Mouse (Mus musculus) kidney, embryonic 14.5 days (tissue): ENCODE results near the gene Ssr4. TPM values are rescaled to one million over a fixed set of nuclear protein-coding genes. Genes with fewer than 3 reads are reported as not detected.

Experiments
- ATAC-seq: fragments of 200-750 bp; cut with Nextera tagmentation; 2 replicates; pipeline ENCODE4 v1.8.0; 2017; ENCODE audit warnings: moderate number of reproducible peaks, mild to moderate bottlenecking, moderate TSS enrichment, moderate library complexity; ENCODE audit not compliant: low FRiP score, low TSS enrichment
- H3K27ac ChIP-seq: fragments of 300-500 bp; sonication (generic); 2 replicates; pipeline ENCODE4 v1.5.1; 2014; ENCODE audit warnings: low read depth, mild to moderate bottlenecking, low read length, moderate library complexity, mixed read lengths
- H3K27me3 ChIP-seq: fragments of 300-500 bp; sonication (generic); 2 replicates; pipeline ENCODE4 v1.6.1; 2014; ENCODE audit warnings: mild to moderate bottlenecking, low read length; ENCODE audit not compliant: control insufficient read depth, insufficient read depth
- H3K36me3 ChIP-seq: fragments of 300-500 bp; sonication (generic); 2 replicates; pipeline ENCODE4 v1.6.1; 2014; ENCODE audit warnings: low read length, mixed read lengths; ENCODE audit not compliant: control insufficient read depth, insufficient read depth
- H3K4me1 ChIP-seq: fragments of 300-500 bp; sonication (generic); 2 replicates; pipeline ENCODE4 v1.6.1; 2014; ENCODE audit warnings: low read length, mixed read lengths; ENCODE audit not compliant: control insufficient read depth, insufficient read depth
- H3K4me2 ChIP-seq: fragments of 300-500 bp; sonication (generic); replicated peaks from 2 replicates; pipeline ENCODE4 v1.6.1; 2014; ENCODE audit warnings: low read depth, mild to moderate bottlenecking, low read length
- H3K4me3 ChIP-seq: fragments of 300-500 bp; sonication (generic); 2 replicates; pipeline ENCODE4 v1.5.1; 2014; ENCODE audit warnings: mild to moderate bottlenecking, low read length
- H3K9ac ChIP-seq: fragments of 300-500 bp; sonication (generic); 2 replicates; pipeline ENCODE4 v1.6.1; 2014; ENCODE audit warnings: low read depth, mild to moderate bottlenecking, low read length, moderate library complexity
- H3K9me3 ChIP-seq: fragments of 300-500 bp; sonication (generic); 2 replicates; pipeline ENCODE4 v1.6.1; 2016; ENCODE audit warnings: low read length; ENCODE audit not compliant: control insufficient read depth
- WGBS: fragments of 180-500 bp; shearing (Covaris S2); extraction: QIAGEN DNeasy Blood & Tissue Kit; methylation state at CpG from one replicate; pipeline ENCODE4 v1.1.7; 2014; 5-methylcytosine and 5-hydroxymethylcytosine counted together
- polyA plus RNA-seq: library from polyadenylated mRNA; unstranded; fragments of >200 nt; fragmentation: Nextera tagmentation; extraction: Ambion mirVana; gene quantifications from 2 replicates; pipeline ENCODE4 v1.2.1, GENCODE M21; 2014

Ssr4 gene
- polyA plus RNA-seq, 1 experiment from 2014 or later = 207 TPM

GRCm38 (mm10) chrX:73793505-73793904 is 6.7 kb downstream of the Ssr4 start:
- Histone ChIP-seq H3K4me2 (no peak overlapping the region), H3K4me3 (no peak overlapping the region), H3K9ac (no peak overlapping the region), H3K27me3 (no peaks in the 10 kb centered on the region), H3K27ac (no peak overlapping the region), H3K4me1 (no peaks in the 10 kb centered on the region), H3K9me3 (no peaks in the 10 kb centered on the region), H3K36me3 (peaks cover 16% of the 10 kb centered on the region)
- no peak for ATAC-seq
- WGBS = 67% methylated on average over 1 of the region's 1 CpGs

DNA sequence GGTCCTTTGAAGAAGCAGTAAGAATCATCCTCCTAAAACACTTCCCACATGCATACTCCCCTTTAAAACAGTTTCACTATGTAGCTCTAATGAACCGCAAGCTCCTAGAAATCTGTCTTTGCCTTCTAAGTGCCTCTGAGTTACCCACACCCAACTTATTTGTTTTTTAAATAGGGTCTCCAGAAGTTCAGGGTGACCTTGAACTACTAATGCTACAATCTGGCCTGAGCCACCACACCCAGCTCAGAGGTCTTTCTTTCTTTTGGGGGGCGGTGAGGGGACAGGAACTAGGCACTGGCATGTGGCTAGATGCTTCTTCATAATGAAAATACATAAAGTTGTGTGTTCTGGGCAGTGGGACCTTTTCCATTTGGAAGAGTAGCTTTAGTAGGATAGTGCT is 10.7 kb downstream of the Ssr4 start:
- Histone ChIP-seq H3K27me3 (no peaks in the 10 kb centered on the region), H3K36me3 (no peaks in the 10 kb centered on the region), H3K4me2 (no peak overlapping the region), H3K9me3 (no peaks in the 10 kb centered on the region), H3K4me1 (no peaks in the 10 kb centered on the region), H3K27ac (no peak overlapping the region), H3K9ac (no peak overlapping the region), H3K4me3 (no peak overlapping the region)
- no peak for ATAC-seq
- 92% methylated on average over 2 of the region's 2 CpGs for WGBS

GRCm38 (mm10) chrX:73798502-73798901 is 11.7 kb downstream of the Ssr4 start:
- 49% methylated on average over 9 of the region's 9 CpGs for WGBS
- Histone ChIP-seq H3K4me3 (no peak overlapping the region), H3K27me3 (no peaks in the 10 kb centered on the region), H3K36me3 (no peaks in the 10 kb centered on the region), H3K27ac (no peak overlapping the region), H3K9me3 (no peaks in the 10 kb centered on the region), H3K4me1 (no peaks in the 10 kb centered on the region), H3K9ac (no peak overlapping the region), H3K4me2 (no peak overlapping the region)
- peak; percentile 88 for ATAC-seq

DNA sequence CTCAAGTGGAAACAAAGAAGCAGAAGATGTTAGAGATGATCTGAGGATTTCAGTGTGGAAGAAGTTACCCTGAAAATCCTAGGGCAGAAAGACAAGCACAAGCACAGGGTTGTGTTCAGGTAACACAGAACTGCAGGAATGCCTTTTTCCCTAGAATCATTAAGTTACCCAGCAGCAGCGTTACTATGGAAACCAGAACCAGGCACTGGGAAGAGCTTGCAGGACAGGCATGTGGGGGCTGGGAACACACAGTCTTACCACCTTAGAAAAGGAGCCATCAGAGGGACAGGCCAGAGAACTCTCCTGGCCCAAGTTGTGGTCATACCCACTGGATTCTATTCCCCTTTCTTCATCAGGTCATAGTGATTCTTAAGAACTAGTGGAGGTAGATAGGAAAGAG is 19.0 kb downstream of the Ssr4 start:
- Histone ChIP-seq H3K9ac (no peak overlapping the region), H3K4me2 (no peak overlapping the region), H3K36me3 (no peaks in the 10 kb centered on the region), H3K27me3 (no peaks in the 10 kb centered on the region), H3K9me3 (no peaks in the 10 kb centered on the region), H3K4me3 (no peak overlapping the region), H3K27ac (no peak overlapping the region), H3K4me1 (no peaks in the 10 kb centered on the region)
- WGBS = 55% methylated on average over 1 of the region's 1 CpGs
- ATAC-seq = no peak

GRCm38 (mm10) chrX:73815072-73815471 is 28.2 kb downstream of the Ssr4 start:
- Histone ChIP-seq H3K27me3 (no peaks in the 10 kb centered on the region), H3K4me1 (no peaks in the 10 kb centered on the region), H3K27ac (no peak overlapping the region), H3K36me3 (no peaks in the 10 kb centered on the region), H3K9ac (peak overlapping the region; percentile 50; the same call in 1 of the 2 replicates), H3K4me3 (peak overlapping the region; percentile 23), H3K9me3 (no peaks in the 10 kb centered on the region), H3K4me2 (peak overlapping the region; percentile 26)
- ATAC-seq = peak; percentile 72; the same call in 1 of the 2 replicates
- WGBS = 24% methylated on average over 14 of the region's 14 CpGs

DNA sequence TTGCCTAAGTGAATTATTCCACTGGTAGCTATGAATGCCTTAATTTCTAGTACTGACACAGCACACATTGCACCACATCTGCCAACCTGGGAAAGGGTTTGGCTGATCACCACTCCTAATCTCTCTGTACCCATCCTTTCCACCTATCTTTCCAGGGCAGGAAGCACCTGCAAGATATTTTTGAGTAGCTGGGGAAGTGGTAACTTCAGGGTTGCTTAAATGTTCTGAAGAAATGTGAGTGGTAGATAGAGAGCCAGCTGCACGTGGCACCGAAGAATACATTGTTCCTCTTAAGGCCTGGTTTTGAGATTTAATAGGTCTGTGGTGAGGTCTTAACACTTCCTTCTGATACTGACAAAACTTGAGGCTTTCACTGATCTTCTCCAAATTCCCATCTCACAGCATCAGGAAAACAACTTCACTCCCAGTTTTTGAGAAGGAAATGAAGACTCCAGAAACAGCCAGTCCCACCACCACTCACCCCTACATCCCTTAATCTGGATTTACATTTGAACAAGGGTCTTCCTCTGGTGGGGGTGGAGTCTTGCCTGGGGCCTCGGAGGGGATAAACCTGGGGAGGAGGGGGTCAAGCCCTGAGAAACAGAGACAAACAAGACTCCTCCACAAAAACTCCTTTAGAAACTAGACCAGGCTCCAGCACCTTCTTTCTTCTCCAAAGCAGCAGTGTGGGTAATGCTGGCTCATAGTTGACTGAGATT is 29.9 kb downstream of the Ssr4 start:
- Histone ChIP-seq H3K4me1 (no peaks in the 10 kb centered on the region), H3K27me3 (no peaks in the 10 kb centered on the region), H3K4me3 (no peak overlapping the region), H3K4me2 (no peak overlapping the region), H3K36me3 (no peaks in the 10 kb centered on the region), H3K9ac (no peak overlapping the region), H3K9me3 (no peaks in the 10 kb centered on the region), H3K27ac (no peak overlapping the region)
- ATAC-seq = no peak
- 63% methylated on average over 3 of the region's 3 CpGs for WGBS

- Histone ChIP-seq H3K27ac (no peak overlapping the region), H3K4me1 (no peaks in the 10 kb centered on the region), H3K4me2 (peak overlapping the region; percentile 74), H3K9ac (peak overlapping the region; percentile 72; the same call in 1 of the 2 replicates), H3K27me3 (peaks cover 3% of the 10 kb centered on the region; the same call in 1 of the 2 replicates), H3K9me3 (no peaks in the 10 kb centered on the region), H3K4me3 (peak overlapping the region; percentile 57), H3K36me3 (no peaks in the 10 kb centered on the region)
- peak; percentile 43 for ATAC-seq
- WGBS = 14% methylated on average over 17 of the region's 17 CpGs
These were observed 36.9 kb downstream of the Ssr4 start for GRCm38 (mm10) chrX:73823747-73824146.

DNA sequence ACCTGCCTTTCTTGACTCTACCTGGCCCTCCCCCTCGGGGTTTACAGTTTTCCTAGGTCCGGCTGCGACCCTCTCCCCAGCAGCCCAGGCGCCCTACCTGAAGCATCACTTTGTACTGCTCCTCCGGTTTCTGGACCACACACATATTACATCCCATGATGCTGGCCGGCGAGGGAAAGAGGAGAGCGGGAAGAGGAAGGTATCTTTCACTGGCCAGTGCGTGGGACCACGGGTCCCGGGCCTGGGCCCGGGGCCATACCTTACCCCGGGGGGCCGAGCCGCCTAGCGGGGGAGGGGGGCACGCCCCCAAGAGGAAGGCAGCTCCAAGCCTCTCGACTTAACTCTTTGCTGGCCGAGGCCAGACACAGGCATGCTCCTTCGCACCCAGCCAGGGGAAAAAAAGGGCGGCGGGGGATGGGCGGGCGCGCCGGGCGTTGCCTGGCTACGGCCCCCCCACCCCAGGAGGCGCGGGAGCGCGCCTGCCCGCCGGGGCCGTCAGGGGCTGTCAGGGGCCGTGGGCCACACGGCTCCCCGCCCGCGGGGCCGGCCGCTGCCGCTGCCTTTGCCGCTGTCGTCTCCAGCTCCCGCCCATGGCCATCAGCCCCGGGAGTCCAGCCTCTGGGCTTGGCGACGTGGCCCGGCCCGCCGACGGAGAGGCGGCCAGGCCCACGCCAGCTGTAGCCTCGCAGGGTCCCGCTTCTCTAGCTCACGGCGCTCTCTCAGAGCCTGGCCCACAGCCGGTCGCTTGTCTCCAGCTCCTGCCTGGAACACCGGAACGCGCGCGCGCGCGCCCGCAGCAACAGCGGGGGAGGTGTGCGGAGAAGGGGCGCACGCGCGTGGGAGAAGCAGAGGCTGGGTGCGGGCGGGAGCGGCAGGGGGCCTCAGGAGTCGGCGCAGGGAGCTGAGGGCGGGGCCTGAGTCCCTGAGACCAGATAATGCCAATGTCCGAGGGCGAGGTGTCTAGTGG is 37.6 kb downstream of the Ssr4 start, which contains the start of gene Pdzd4:
Gene Pdzd4, minus strand, starts transcription at position 785 of the 967 bp plus-strand sequence.
- Histone ChIP-seq H3K9me3 (no peaks in the 10 kb centered on the region), H3K4me1 (no peaks in the 10 kb centered on the region), H3K27ac (no peak within 1 kb of the TSS), H3K36me3 (no peaks in the 10 kb centered on the region), H3K27me3 (peaks cover 3% of the 10 kb centered on the region; the same call in 1 of the 2 replicates), H3K4me2 (peak within 1 kb of the TSS; percentile 74), H3K4me3 (peak within 1 kb of the TSS; percentile 57), H3K9ac (peak within 1 kb of the TSS; percentile 72)
- peak; percentile 85 for ATAC-seq
- 22% methylated on average over 73 of the region's 84 CpGs for WGBS

GRCm38 (mm10) chrX:73835731-73836130 is 48.9 kb downstream of the Ssr4 start:
- Histone ChIP-seq H3K27ac (no peak overlapping the region), H3K4me3 (no peak overlapping the region), H3K36me3 (no peaks in the 10 kb centered on the region), H3K27me3 (no peaks in the 10 kb centered on the region), H3K4me2 (no peak overlapping the region), H3K9me3 (no peaks in the 10 kb centered on the region), H3K4me1 (no peaks in the 10 kb centered on the region), H3K9ac (no peak overlapping the region)
- 93% methylated on average over 1 of the region's 1 CpGs for WGBS
- ATAC-seq = no peak
